Mouse (Mus musculus): Measurements from ENCODE around the gene Fastk.

DNA sequence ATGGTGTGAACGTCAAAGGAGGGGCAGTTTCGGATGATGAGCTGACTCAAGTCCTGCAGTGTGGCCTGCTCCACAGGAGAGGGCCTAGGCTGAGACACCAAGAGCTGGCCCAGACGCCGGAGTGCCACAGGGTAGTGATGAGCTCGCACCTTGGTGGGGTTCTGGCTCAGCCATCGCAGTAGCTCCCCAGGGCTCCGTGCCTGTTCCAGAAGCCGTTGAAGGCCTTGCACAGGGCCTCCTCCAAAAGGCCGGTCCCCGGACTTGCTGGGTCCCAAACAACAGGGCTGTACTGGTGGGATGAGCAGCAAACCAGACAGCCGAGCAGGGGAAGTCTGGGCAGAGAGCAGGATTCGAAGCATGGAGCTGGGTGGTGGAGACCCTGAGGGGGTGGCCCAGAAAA lies 1.2 kb downstream of the Fastk start:
- TF ChIP-seq CTCF (IDR thresholded peaks at IDR 0.05; ENCODE audit: low read depth): no peak
- no peak for TF ChIP-seq EP300 (IDR thresholded peaks at IDR 0.05; ENCODE audit: low read depth)
